Mouse (Mus musculus) lung, postnatal 0 days (tissue): ENCODE measurements around the gene Dock9. TPM values are rescaled to one million over a fixed set of nuclear protein-coding genes. Genes with fewer than 3 reads are reported as not detected.

ENCODE experiments used
- ATAC-seq: fragments of 200-750 bp; cut with Nextera tagmentation; 2 replicates; pipeline ENCODE4 v1.8.0; 2017; ENCODE audit warnings: moderate library complexity
- DNase-seq: peaks from one replicate; pipeline ENCODE4 v3.0.0-alpha.2; 2016; ENCODE audit warnings: low spot score
- H3K27ac ChIP-seq: fragments of 300-500 bp; sonication (generic); 2 replicates; pipeline ENCODE4 v1.5.1; 2014; ENCODE audit warnings: antibody characterized with exemption, mild to moderate bottlenecking, low read length, mixed read lengths
- H3K27me3 ChIP-seq: fragments of 300-500 bp; sonication (generic); replicated peaks from 2 replicates; pipeline ENCODE4 v1.6.1; 2014; ENCODE audit warnings: low read length, mixed read lengths; ENCODE audit not compliant: insufficient read depth
- H3K36me3 ChIP-seq: fragments of 300-500 bp; sonication (generic); 2 replicates; pipeline ENCODE4 v1.6.1; 2014; ENCODE audit warnings: low read length, mixed read lengths; ENCODE audit not compliant: insufficient read depth
- H3K4me1 ChIP-seq: fragments of 300-500 bp; sonication (generic); 2 replicates; pipeline ENCODE4 v1.6.1; 2014; ENCODE audit warnings: antibody characterized with exemption, low read depth, low read length, mixed read lengths; ENCODE audit not compliant: insufficient read depth
- H3K4me2 ChIP-seq: fragments of 300-500 bp; sonication (generic); replicated peaks from 2 replicates; pipeline ENCODE4 v1.6.1; 2014; ENCODE audit warnings: low read depth, mild to moderate bottlenecking, low read length, moderate library complexity, mixed read lengths
- H3K4me3 ChIP-seq: fragments of 300-500 bp; sonication (generic); 2 replicates; pipeline ENCODE4 v1.5.1; 2014; ENCODE audit warnings: low read depth, low read length
- H3K9ac ChIP-seq: fragments of 300-500 bp; sonication (generic); replicated peaks from 2 replicates; pipeline ENCODE4 v1.6.1; 2014; ENCODE audit warnings: low read depth, mild to moderate bottlenecking
- H3K9me3 ChIP-seq: fragments of 300-500 bp; sonication (generic); 2 replicates; pipeline ENCODE4 v1.6.1; 2016; ENCODE audit warnings: low read length, mixed read lengths
- CTCF ChIP-seq: IDR thresholded peaks from 2 replicates; pipeline ENCODE4 v1.5.1; 2016; ENCODE audit warnings: antibody characterized with exemption, mild to moderate bottlenecking
- EP300 ChIP-seq: IDR thresholded peaks from 2 replicates; pipeline ENCODE4 v1.6.1; 2016; ENCODE audit warnings: antibody characterized with exemption, mild to moderate bottlenecking, control low read depth
- WGBS: fragments of 180-500 bp; shearing (Covaris S2); extraction: QIAGEN DNeasy Blood & Tissue Kit; methylation state at CpG from one replicate; pipeline ENCODE4 v1.1.7; 2014; 5-methylcytosine and 5-hydroxymethylcytosine counted together
- polyA plus RNA-seq: library from polyadenylated mRNA; unstranded; fragments of >200 nt; fragmentation: Nextera tagmentation; extraction: Ambion mirVana; gene quantifications from 2 replicates; pipeline ENCODE4 v1.2.1, GENCODE M21; 2015

Gene Dock9
- polyA plus RNA-seq, 1 experiment from 2014 or later: 19.8 TPM

DNA sequence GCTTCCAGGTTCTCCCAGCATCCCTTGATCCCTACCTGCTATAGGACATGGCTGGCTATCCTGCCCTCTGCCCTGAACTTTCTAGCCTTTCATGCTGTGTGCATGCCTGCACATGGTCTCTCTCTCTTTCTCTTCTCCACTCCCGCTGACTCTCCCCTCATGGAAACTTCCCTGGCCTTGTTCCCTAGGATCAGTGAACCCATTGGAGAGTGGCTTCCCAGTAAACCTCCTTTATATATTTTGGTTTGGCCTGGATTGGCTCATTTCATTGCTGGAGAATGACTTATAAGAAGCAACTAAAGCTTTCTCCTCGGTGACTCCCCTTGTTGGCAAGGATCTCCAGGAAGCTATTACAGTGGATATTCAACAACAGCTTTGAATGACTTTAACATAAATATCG, 8.7 kb upstream of the Dock9 start:
- no peak overlapping the region for H3K4me2 ChIP-seq
- TF ChIP-seq CTCF: no peak
- ATAC-seq: no peak
- no peak overlapping the region for H3K27ac ChIP-seq
- H3K27me3 ChIP-seq: no peaks in the 10 kb centered on the region
- H3K9ac ChIP-seq: no peak overlapping the region
- no peaks in the 10 kb centered on the region for H3K4me1 ChIP-seq
- WGBS: 47% methylated on average over 3 of the region's 3 CpGs
- no peaks in the 10 kb centered on the region for H3K9me3 ChIP-seq
- H3K36me3 ChIP-seq: no peaks in the 10 kb centered on the region
- H3K4me3 ChIP-seq: no peak overlapping the region
- DNase-seq: no peak

DNA sequence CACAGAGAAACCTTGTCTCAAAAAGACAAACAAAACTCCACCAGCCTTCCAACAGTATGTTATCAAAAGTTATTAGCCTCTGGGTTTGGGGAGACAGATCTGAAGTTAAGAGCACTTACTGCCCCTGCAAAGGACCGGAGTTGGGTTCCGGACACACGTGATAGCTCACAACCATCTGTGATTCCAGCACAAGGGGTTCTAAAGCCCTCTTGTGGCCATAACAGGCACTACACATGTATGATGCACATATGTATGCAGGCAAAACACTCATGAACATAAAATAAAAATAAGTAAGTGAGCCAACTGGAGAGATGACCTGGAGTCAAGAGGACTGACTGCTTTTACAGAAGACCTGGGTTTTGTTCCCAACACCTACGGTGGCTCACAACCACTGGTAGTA, 6.8 kb upstream of the Dock9 start:
- DNase-seq: no peak
- 83% methylated on average over 4 of the region's 4 CpGs for WGBS

DNA sequence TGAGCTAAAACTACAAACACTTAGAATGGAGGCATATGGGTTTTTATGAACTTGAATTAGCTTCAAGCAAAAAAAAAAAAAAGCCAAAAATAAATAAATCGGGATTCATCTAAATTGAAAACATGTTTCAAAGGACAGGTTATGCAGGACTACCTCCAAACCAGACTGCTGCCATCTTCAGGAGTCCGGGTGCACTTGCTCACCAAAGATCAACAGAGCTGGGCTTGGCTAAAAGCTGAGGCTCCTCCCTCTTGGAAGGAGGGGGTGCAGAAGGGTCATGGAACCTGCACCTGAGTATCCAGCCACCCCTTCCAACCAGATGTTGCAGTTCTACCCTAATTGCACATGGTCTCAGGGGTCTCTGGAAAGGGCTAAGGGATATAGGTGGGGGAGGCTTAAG, 3.3 kb upstream of the Dock9 start:
- H3K9me3 ChIP-seq: no peaks in the 10 kb centered on the region
- no peak overlapping the region for H3K4me2 ChIP-seq
- H3K36me3 ChIP-seq: no peaks in the 10 kb centered on the region
- no peaks in the 10 kb centered on the region for H3K4me1 ChIP-seq
- no peak overlapping the region for H3K27ac ChIP-seq
- H3K27me3 ChIP-seq: no peaks in the 10 kb centered on the region
- DNase-seq: peak; percentile 57
- no peak overlapping the region for H3K9ac ChIP-seq
- no peak overlapping the region for H3K4me3 ChIP-seq
- 16% methylated on average over 2 of the region's 2 CpGs for WGBS
- ATAC-seq: no peak
- TF ChIP-seq EP300: no peak
- peak; percentile 55 for TF ChIP-seq CTCF

More for the DNA sequence above, 6.8 kb upstream of the Dock9 start:
- H3K4me2 ChIP-seq: no peak overlapping the region
- H3K27ac ChIP-seq: no peak overlapping the region
- no peak overlapping the region for H3K9ac ChIP-seq
- H3K36me3 ChIP-seq: no peaks in the 10 kb centered on the region
- no peaks in the 10 kb centered on the region for H3K9me3 ChIP-seq
- no peak for ATAC-seq
- no peaks in the 10 kb centered on the region for H3K27me3 ChIP-seq
- no peaks in the 10 kb centered on the region for H3K4me1 ChIP-seq
- TF ChIP-seq CTCF (peak; percentile 67), EP300 (no peak)
- no peak overlapping the region for H3K4me3 ChIP-seq

DNA sequence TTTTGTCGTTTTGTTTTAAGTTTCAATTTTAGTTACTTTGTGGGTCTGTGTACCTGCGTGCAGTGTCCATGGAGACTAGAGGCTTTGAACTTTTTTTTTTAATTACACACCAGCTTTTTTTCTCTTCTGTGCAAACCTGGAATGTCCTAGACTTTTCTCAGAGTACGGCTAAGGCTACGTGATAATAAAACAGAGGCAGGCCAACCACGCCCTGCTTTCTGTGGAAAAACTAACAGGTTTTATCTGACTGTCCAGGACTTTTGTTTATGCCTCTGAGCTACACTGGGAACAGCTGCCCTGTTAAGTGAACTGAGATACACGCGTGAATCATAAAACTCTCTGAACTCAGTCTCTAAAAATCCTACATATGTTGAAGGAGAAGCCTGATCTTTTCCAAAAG, 1.5 kb upstream of the Dock9 start:
- 44% methylated on average over 7 of the region's 7 CpGs for WGBS
- no peaks in the 10 kb centered on the region for H3K36me3 ChIP-seq
- H3K27ac ChIP-seq: peak overlapping the region; percentile 22; the same call in 1 of the 2 replicates
- H3K9ac ChIP-seq: no peak overlapping the region
- ATAC-seq (no peak), DNase-seq (no peak)
- H3K27me3 ChIP-seq: no peaks in the 10 kb centered on the region
- no peaks in the 10 kb centered on the region for H3K9me3 ChIP-seq
- TF ChIP-seq EP300 (0 out of 2 replicates have a peak, but pooled peaks have one; percentile 2), CTCF (no peak)
- peak overlapping the region; percentile 89 for H3K4me2 ChIP-seq
- H3K4me1 ChIP-seq: no peaks in the 10 kb centered on the region
- H3K4me3 ChIP-seq: no peak overlapping the region

DNA sequence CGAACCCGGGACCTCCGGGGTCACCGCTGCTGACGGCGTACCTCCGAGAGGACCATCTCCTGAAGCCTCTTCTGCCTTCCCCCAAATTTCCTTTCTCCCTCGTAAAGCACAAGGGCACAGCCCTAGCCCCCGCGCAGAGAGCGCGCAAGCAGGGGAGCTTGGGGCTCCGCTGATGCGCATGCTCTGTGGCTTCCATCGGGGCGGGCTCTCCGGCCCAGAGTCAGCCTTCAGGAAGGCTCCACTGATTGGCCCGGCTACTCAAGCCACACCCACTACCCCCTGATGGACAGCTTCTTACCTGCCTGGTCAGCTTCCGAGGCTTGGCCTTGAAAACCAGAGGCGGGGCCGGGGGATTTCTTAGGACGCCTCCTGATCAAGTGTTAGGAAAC, 768 bp upstream of the Dock9 start:
- Histone ChIP-seq H3K27ac (peak overlapping the region; percentile 93), H3K9ac (peak overlapping the region; percentile 32; the same call in 1 of the 2 replicates), H3K4me1 (no peaks in the 10 kb centered on the region), H3K9me3 (no peaks in the 10 kb centered on the region), H3K36me3 (no peaks in the 10 kb centered on the region), H3K4me3 (peak overlapping the region; percentile 69), H3K4me2 (peak overlapping the region; percentile 89), H3K27me3 (no peaks in the 10 kb centered on the region)
- TF ChIP-seq CTCF: no peak; the same call in 1 of the 2 replicates
- no peak for TF ChIP-seq EP300
- 2% methylated on average over 22 of the region's 22 CpGs for WGBS
- ATAC-seq (peak; percentile 82), DNase-seq (peak; percentile 96)

DNA sequence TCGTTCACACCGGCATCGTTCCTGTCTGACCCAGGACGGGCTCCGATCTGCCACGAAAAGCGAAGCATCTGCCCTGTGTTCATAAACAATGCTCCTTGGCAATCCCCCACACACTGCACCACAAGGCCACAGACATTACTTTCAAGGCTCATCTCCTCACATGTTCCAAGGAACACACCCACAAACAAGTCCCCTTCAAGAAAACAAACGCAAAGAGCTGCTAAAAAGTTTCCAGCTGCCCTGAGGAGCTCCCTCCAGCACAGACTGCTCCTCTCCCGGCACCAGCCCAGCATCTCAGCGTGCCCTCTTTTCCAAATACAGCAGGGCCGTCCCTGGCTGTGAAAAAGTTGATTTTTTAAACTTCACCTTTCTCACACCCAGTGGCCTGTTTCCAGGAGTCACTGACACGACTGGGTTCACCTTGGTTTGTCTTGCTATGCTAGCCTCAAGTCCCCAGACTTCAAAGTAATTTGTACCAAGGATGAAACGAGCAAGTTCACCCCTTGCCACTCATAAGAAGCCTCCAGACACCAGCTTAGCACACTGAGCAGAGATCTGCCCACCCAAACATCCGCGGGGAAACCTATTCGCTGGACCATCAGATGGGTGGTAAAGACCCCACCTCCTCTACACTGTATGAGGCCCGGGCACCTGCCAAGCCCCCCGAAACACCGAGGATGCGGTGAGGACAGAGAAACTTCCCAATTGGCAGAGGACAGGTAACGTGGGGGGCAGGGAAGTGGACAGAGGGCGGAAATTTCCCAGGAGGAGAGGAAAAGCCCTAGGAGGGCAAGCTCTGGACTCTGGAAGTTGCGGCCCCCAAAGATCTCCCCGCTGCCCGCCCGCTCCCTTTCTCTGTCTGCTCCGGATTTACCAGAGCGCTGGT, 823 bp downstream of the Dock9 start:
- Histone ChIP-seq H3K4me2 (peak overlapping the region; percentile 89), H3K9me3 (no peaks in the 10 kb centered on the region), H3K4me1 (no peaks in the 10 kb centered on the region), H3K36me3 (no peaks in the 10 kb centered on the region), H3K4me3 (peak overlapping the region; percentile 69), H3K27ac (peak overlapping the region; percentile 93), H3K27me3 (no peaks in the 10 kb centered on the region), H3K9ac (peak overlapping the region; percentile 69)
- 6% methylated on average over 26 of the region's 28 CpGs for WGBS
- no peak for ATAC-seq
- TF ChIP-seq EP300 (no peak), CTCF (no peak)
- no peak for DNase-seq
